Mouse (Mus musculus) midbrain, embryonic 16.5 days (tissue): ENCODE data around the gene Prickle1. TPM values are rescaled to one million over a fixed set of nuclear protein-coding genes. Genes with fewer than 3 reads are reported as not detected.
A peak's percentile ranks its signal among the peaks of the same experiment; 100 is the strongest.

Source experiments
- ATAC-seq: fragments of 200-750 bp; cut with Nextera tagmentation; 2 replicates; pipeline ENCODE4 v1.8.0; 2017; ENCODE audit warnings: moderate TSS enrichment
- H3K27ac ChIP-seq: fragments of 300-500 bp; sonication (generic); 2 replicates; pipeline ENCODE4 v1.5.1; 2014; ENCODE audit warnings: mild to moderate bottlenecking, low read length, mixed read lengths
- H3K27me3 ChIP-seq: fragments of 300-500 bp; sonication (generic); 2 replicates; pipeline ENCODE4 v1.6.1; 2014; ENCODE audit warnings: low read depth, low read length, mixed read lengths; ENCODE audit not compliant: control insufficient read depth, insufficient read depth
- H3K36me3 ChIP-seq: fragments of 300-500 bp; sonication (generic); 2 replicates; pipeline ENCODE4 v1.6.1; 2014; ENCODE audit warnings: mild to moderate bottlenecking, low read length, moderate library complexity, mixed read lengths; ENCODE audit not compliant: control insufficient read depth, insufficient read depth
- H3K4me1 ChIP-seq: fragments of 300-500 bp; sonication (generic); 2 replicates; pipeline ENCODE4 v1.6.1; 2014; ENCODE audit warnings: mild to moderate bottlenecking, low read length, mixed read lengths; ENCODE audit not compliant: control insufficient read depth, insufficient read depth
- H3K4me2 ChIP-seq: fragments of 300-500 bp; sonication (generic); 2 replicates; pipeline ENCODE4 v1.6.1; 2014; ENCODE audit warnings: mild to moderate bottlenecking, low read length, mixed read lengths
- H3K4me3 ChIP-seq: fragments of 300-500 bp; sonication (generic); 2 replicates; pipeline ENCODE4 v1.5.1; 2014; ENCODE audit warnings: low read depth, mild to moderate bottlenecking, low read length, moderate library complexity, mixed read lengths
- H3K9ac ChIP-seq: fragments of 300-500 bp; sonication (generic); 2 replicates; pipeline ENCODE4 v1.6.1; 2014; ENCODE audit warnings: low read depth, low read length, mixed read lengths
- H3K9me3 ChIP-seq: fragments of 300-500 bp; sonication (generic); replicated peaks from 2 replicates; pipeline ENCODE4 v1.6.1; 2014; ENCODE audit warnings: mild to moderate bottlenecking, low read length, mixed read lengths; ENCODE audit not compliant: control insufficient read depth, poor library complexity, severe bottlenecking
- WGBS: fragments of 180-500 bp; shearing (Covaris S2); extraction: QIAGEN DNeasy Blood & Tissue Kit; methylation state at CpG from one replicate; pipeline ENCODE4 v1.1.7; 2014; 5-methylcytosine and 5-hydroxymethylcytosine counted together
- polyA plus RNA-seq: library from polyadenylated mRNA; unstranded; fragments of >200 nt; fragmentation: Nextera tagmentation; extraction: Ambion mirVana; gene quantifications from 2 replicates; pipeline ENCODE4 v1.2.1, GENCODE M21; 2015

Prickle1 gene
- polyA plus RNA-seq, 1 experiment from 2014 or later = 14.0 TPM

DNA sequence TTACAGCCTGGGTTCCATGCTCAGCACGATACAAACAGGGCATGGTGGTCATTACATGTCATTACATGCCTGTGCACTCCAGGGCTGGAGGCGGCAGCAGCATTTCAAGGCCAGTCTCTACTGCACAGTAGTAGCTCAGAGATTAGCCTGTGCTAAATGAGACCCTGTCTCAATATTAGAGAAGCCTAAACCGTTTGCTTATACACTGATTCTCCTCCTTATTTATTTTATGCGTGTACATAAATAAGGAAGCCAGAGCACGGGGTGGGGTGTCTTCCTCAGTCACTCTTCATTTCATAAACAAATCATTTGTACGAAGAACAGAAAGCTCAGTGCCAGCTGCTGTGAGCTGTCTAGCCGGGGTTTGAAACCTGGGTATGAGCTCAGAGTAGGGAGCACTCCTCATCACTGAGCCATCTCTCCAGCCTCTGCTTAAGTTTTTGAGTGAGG, 111.4 kb downstream of the Prickle1 start:
- H3K4me2 ChIP-seq = no peak overlapping the region
- no peak overlapping the region for H3K4me3 ChIP-seq
- no peak overlapping the region for H3K9ac ChIP-seq
- H3K36me3 ChIP-seq = no peaks in the 10 kb centered on the region
- H3K4me1 ChIP-seq = peaks cover 3% of the 10 kb centered on the region
- H3K27me3 ChIP-seq = no peaks in the 10 kb centered on the region
- WGBS = 84% methylated on average over 7 of the region's 7 CpGs
- no peak overlapping the region for H3K27ac ChIP-seq
- ATAC-seq = no peak
- no peaks in the 10 kb centered on the region for H3K9me3 ChIP-seq

DNA sequence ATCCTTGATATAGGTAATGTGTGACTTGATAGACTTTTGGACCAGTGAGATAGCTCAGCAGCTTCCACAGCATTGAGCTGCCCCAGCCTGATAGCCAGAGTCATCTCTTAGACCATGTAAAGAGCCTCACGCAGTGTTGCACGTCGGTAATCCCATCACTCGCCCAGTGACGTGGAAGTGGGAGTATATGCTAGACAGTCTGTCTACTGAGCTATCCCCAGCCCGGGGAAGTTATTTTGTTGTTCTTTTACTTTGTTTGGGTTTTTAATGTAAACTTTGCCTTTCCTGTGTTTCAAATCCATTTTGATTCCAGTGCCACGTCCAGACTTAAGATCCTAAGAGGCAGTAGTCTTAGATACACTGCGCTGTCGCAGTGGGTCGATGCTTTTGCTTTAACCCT, 114.6 kb downstream of the Prickle1 start:
- WGBS = 80% methylated on average over 10 of the region's 10 CpGs
- H3K9ac ChIP-seq = no peak overlapping the region
- no peaks in the 10 kb centered on the region for H3K9me3 ChIP-seq
- no peak overlapping the region for H3K4me2 ChIP-seq
- no peak overlapping the region for H3K27ac ChIP-seq
- no peak overlapping the region for H3K4me3 ChIP-seq
- no peak for ATAC-seq
- H3K36me3 ChIP-seq = no peaks in the 10 kb centered on the region
- H3K27me3 ChIP-seq = no peaks in the 10 kb centered on the region
- peaks cover 11% of the 10 kb centered on the region for H3K4me1 ChIP-seq

DNA sequence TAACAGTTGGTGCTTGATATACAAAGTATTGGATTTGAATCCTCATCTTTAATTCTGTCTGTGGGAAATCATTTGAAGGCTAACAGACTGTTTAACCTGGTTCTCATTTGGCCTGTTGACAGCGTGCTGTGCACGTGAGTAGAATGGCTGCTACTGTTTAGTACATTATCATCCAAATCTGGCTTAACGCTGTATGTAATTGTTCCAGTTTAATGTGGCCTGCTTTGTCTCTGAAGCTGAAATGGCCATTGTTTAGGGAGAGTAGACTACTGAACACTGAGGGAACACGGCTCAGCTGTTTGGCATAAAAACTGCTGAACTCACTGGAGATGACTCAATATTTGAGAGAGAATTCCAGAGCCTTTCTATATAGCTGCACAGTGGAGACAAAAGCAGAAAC, 116.2 kb downstream of the Prickle1 start:
- Histone ChIP-seq H3K4me3 (no peak overlapping the region), H3K9me3 (no peaks in the 10 kb centered on the region), H3K4me2 (no peak overlapping the region), H3K27ac (0 out of 2 replicates have a peak overlapping the region, but pooled peaks have one; percentile 42), H3K4me1 (peaks cover 11% of the 10 kb centered on the region), H3K36me3 (no peaks in the 10 kb centered on the region), H3K27me3 (no peaks in the 10 kb centered on the region), H3K9ac (no peak overlapping the region)
- 28% methylated on average over 4 of the region's 4 CpGs for WGBS
- ATAC-seq = no peak

DNA sequence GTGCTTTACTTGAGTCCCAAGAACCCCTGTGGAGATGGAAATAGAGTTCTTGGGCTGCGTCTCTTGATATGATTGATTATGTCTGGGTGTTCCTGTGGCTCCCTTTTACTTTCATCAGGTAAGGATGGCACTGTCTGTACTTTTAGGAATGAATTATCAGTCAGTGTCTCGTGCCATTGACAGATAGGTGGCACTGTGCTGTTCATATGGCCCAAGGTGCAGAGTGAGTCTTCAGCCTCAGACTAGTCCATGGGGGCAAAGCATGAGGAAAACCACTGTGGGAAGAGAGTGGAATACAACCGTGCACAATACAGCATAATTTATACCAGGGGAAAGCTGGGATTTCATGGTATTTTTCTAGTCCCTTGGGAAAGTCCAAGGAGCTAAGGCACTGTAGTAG, 117.0 kb downstream of the Prickle1 start:
- ATAC-seq = no peak
- Histone ChIP-seq H3K4me2 (no peak overlapping the region), H3K9ac (no peak overlapping the region), H3K4me3 (no peak overlapping the region), H3K36me3 (no peaks in the 10 kb centered on the region), H3K9me3 (no peaks in the 10 kb centered on the region), H3K4me1 (peaks cover 11% of the 10 kb centered on the region), H3K27ac (no peak overlapping the region), H3K27me3 (no peaks in the 10 kb centered on the region)
- 80% methylated on average over 3 of the region's 3 CpGs for WGBS

DNA sequence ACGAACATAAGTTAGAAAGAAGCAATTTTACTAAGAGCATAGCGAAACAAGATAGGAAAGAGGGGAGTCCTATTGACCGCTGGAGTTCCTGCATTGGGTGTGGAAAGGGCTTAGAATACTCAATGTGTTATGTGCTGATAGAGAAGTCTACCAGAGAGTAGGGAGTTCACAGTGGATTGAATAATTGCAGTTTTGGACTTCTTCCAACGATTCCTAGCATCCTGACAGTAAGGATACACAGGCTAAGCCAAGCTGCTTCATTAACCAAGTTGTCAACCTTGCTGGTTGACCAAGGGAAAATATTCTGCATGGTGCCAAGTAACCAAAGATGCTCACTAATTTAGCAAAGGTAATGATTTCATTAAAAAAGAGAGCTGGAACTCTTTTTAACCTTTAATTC, 118.0 kb downstream of the Prickle1 start:
- no peaks in the 10 kb centered on the region for H3K36me3 ChIP-seq
- no peak overlapping the region for H3K27ac ChIP-seq
- ATAC-seq = no peak
- 90% methylated on average over 4 of the region's 4 CpGs for WGBS
- H3K9me3 ChIP-seq = no peaks in the 10 kb centered on the region
- H3K9ac ChIP-seq = no peak overlapping the region
- H3K27me3 ChIP-seq = no peaks in the 10 kb centered on the region
- no peak overlapping the region for H3K4me3 ChIP-seq
- H3K4me1 ChIP-seq = peaks cover 11% of the 10 kb centered on the region
- no peak overlapping the region for H3K4me2 ChIP-seq

DNA sequence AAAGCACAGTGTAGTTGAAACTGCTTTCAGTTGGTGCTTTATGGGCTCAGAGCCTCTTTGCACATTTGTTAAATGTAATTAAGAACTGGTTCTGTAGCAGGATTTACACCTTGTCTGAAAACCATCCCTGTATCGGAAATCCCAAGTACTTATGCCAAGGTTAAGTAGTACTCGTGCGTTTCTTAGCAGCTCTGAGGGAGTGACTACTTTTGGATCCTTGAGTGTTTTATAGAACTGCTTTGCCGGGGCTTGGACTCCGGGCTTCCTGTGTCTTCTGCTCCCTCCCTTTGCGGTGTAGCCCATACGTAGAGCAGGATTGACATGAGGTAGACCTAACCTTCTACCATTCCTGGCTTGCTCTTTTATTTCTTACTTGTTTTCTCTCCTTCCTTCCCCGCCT, 120.0 kb downstream of the Prickle1 start:
- Histone ChIP-seq H3K9ac (no peak overlapping the region), H3K27me3 (no peaks in the 10 kb centered on the region), H3K4me1 (peaks cover 21% of the 10 kb centered on the region), H3K27ac (no peak overlapping the region), H3K4me2 (no peak overlapping the region), H3K9me3 (no peaks in the 10 kb centered on the region), H3K36me3 (no peaks in the 10 kb centered on the region), H3K4me3 (no peak overlapping the region)
- WGBS = 81% methylated on average over 8 of the region's 8 CpGs
- ATAC-seq = no peak

DNA sequence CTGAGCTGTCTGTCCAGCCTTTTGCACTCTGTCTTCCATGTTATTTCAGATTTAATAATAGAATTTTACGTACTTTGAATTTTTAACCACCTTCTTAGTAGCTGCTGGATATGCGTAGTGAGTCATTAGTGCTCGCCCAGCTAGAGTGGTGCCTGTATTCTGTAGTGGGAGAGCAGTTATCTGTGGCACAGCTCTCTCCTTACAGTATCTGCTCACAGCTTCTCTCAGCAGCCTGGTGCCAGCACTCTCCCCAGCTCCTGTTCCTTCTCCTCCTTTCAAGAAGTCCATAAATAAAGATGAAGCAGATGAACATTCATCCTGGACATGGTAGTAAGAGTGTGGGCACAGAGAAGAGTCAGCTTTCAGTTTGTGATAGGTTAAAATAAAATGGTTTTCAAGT, 121.4 kb downstream of the Prickle1 start:
- Histone ChIP-seq H3K4me1 (peaks cover 18% of the 10 kb centered on the region), H3K27me3 (no peaks in the 10 kb centered on the region), H3K4me2 (no peak overlapping the region), H3K9ac (no peak overlapping the region), H3K27ac (no peak overlapping the region), H3K4me3 (no peak overlapping the region), H3K9me3 (no peaks in the 10 kb centered on the region), H3K36me3 (no peaks in the 10 kb centered on the region)
- ATAC-seq = no peak
- WGBS = 83% methylated on average over 3 of the region's 3 CpGs

DNA sequence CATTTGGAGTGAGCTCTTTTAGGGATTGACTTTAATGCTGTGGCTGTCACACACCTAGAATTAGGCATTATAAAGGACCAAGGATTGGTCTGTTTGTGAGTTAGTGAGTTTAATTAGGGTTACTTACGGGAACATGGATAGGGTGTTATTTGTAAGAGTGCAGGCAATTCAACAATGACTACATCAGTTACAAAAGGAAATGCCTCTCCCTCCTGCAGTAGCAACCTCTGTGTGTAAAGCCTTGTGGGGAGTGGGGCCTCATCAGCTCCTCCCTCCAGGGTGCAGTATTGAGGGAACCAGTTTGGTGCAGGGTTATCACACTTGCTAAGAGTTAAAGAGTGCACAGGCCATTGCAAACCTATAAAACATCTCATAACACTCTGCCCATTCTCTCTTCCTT, 123.6 kb downstream of the Prickle1 start:
- WGBS = 30% methylated on average over 1 of the region's 1 CpGs
- Histone ChIP-seq H3K36me3 (no peaks in the 10 kb centered on the region), H3K4me1 (peaks cover 17% of the 10 kb centered on the region), H3K9me3 (no peaks in the 10 kb centered on the region), H3K4me3 (no peak overlapping the region), H3K27me3 (no peaks in the 10 kb centered on the region), H3K9ac (no peak overlapping the region), H3K4me2 (peak overlapping the region; percentile 31; the same call in 1 of the 2 replicates), H3K27ac (peak overlapping the region; percentile 38; the same call in 1 of the 2 replicates)
- ATAC-seq = no peak

DNA sequence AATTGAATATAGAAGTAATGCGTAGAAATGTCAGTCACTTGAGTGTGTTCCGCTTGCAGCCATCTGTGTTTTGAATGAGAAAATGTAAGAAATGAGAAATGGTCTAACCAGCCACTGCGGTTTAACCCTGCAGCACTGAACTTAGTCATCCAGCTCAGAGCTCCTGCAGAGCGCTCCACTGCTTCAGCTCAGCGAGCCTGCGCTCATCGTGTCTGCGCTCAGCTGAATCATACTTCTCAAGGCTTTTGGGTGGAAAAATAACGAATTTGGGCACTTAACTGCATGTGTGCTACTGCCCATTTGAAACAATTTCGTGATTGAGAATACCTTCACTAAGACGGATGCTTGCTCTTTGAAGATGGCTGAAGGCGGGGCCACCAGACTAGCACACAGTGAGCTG, 124.0 kb downstream of the Prickle1 start:
- Histone ChIP-seq H3K27ac (peak overlapping the region; percentile 38; the same call in 1 of the 2 replicates), H3K4me2 (peak overlapping the region; percentile 31; the same call in 1 of the 2 replicates), H3K36me3 (no peaks in the 10 kb centered on the region), H3K27me3 (no peaks in the 10 kb centered on the region), H3K4me1 (peaks cover 14% of the 10 kb centered on the region), H3K9me3 (no peaks in the 10 kb centered on the region), H3K4me3 (no peak overlapping the region), H3K9ac (no peak overlapping the region)
- WGBS = 34% methylated on average over 12 of the region's 12 CpGs
- ATAC-seq = no peak
